Mouse (Mus musculus) mesoderm, embryonic 11.5 days (tissue): ENCODE measurements at regions not wholly inside any gene's neighbourhood (a gene's known extent, or its start where the extent isn't known, plus 50 kb on each side); places are given as distances from the start of the nearest gene placed in this dataset.
A peak's percentile ranks its signal among the peaks of the same experiment; 100 is the strongest.

ENCODE experiments used
- DNase-seq: peaks from one replicate; pipeline ENCODE4 v3.0.0-alpha.2; 2012; ENCODE audit warnings: low read depth, low spot score

DNA sequence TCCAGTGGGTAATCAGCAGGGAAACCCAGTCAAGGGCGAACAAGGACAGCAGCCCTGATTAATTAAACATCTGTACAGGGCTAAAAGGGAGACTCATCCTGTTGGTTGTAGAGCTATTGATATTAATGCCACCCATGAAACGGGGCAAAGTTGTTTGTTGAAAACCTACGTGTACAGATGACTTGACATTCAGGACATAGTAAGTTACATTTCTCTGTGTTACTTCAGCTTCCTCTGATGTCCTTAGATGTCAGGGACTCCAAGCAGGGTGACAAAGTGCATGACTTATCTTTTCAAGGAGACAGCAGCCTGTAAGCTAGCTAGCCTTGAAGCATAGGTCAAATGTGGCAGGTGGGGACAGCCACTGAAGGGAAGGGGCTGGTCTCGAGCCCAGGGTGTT is 390.5 kb downstream of the Ccdc171 start:
- DNase-seq, result no peak

GRCm38 (mm10) chr4:83917009-83917408 is 391.7 kb downstream of the Ccdc171 start:
- DNase-seq, result no peak

- DNase-seq, result peak; percentile 24
Observed at GRCm38 (mm10) chr4:83918093-83918492, 392.7 kb downstream of the Ccdc171 start.

GRCm38 (mm10) chr4:83919041-83919440 is 393.7 kb downstream of the Ccdc171 start:
- DNase-seq, result no peak

- no peak for DNase-seq
Observed at GRCm38 (mm10) chr4:83925118-83925842, 399.9 kb downstream of the Ccdc171 start.

DNA sequence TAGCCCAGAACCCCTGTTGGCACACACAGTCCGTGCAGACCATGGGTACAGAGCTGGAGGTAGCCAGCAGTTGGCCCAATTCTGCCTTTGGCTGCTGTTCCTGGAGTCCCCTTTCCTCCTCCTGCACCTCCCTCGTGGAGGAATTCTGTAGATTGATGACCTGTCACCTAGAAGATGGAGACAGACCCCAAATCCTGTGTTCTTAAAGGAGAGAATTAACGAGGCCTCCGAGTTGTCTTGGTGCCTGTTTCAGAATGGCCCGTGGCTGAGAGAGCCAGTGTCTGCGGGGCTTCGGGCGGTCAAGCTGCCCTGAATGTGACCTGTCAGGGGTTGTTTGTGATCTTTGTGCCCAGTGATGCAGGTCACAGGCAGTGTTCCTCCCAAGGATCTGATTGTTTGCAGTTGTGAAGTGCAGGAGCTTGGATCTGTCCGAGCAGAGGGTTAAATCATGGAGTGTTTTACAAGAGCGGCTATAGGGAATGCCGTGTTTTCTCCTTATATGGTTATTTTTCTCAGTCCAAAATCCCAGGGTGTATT is 400.9 kb downstream of the Ccdc171 start:
- no peak for DNase-seq

GRCm38 (mm10) chr4:83931897-83932654 is 406.7 kb downstream of the Ccdc171 start:
- no peak for DNase-seq

- DNase-seq, result no peak
Observed at GRCm38 (mm10) chr4:83941693-83942092, 416.3 kb downstream of the Ccdc171 start.

- no peak for DNase-seq
Observed at GRCm38 (mm10) chr4:83949612-83950011, 424.3 kb downstream of the Ccdc171 start.

- no peak for DNase-seq
Observed at GRCm38 (mm10) chr4:83950809-83951409, 425.6 kb downstream of the Ccdc171 start.

DNA sequence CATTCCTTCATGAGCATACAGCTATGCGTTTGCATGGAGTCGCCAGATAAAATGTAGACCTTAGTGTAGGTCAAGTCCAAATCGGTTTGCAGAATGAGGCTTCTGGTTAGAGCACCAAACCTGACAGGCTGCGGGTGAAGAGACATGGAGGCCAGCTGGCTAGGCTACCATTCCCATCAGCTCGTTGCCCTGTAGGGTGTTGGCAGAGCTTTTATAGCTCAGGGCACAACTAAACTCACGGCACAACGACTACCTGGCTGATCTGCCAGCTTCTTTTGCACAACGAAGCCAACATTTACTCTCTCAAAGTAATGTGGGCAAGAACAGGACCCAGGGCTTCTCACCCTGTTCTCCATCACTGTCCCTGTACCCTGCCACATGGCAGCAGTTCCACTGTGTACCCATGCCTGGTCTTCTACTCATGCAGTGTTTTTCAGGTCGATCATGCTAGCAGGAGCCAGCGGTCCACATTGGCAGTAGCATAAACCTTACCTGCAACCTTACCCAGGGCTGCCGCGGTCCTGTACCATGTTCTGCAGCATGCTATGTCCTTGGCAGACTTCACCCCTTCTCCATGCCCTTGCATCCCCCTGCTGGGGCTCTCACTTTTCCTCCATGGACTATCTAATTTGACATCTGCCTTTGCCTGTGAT is 431.0 kb downstream of the Ccdc171 start:
- no peak for DNase-seq

DNA sequence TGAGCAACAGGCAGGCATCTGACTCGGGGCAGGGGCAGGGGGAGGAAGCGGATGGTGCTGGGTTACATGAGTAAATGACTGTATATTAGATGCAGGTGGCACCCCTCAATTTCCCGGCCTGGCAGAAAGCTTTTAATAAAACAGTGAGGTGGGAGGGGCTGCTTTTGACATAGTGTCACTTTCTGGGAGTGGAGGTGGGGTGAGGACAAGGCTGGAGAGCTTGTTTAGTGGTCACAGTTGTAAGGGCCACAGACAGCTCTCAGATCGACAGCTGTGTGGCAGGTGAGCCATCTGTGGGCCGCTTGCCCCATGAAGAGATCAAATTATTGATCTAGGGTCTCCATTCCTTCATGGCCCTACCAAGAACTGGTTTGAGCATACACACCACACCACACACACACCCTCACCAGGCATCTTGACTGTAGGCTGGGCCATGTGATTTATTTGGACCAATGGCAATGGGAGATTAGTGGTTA is 431.9 kb downstream of the Ccdc171 start:
- no peak for DNase-seq

DNA sequence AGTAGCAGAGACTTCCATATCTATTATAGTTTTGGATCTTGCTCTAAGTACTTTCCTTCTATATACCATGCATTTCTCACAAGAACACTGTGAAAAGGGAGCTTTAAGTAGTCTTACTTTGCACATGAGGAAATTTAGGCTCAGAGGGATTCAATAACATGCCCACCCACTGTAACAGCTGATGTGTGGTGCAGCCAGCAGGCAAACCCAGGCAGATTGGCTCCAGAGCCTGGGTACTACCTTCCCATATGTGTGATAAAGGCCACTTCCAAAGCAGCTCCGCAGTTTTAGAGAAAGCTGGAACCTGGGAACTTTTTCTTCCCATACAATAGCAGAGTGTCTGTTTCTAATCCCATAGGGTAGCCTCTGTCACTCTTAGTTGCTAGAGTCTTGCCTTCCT is 441.6 kb downstream of the Ccdc171 start:
- no peak for DNase-seq

DNA sequence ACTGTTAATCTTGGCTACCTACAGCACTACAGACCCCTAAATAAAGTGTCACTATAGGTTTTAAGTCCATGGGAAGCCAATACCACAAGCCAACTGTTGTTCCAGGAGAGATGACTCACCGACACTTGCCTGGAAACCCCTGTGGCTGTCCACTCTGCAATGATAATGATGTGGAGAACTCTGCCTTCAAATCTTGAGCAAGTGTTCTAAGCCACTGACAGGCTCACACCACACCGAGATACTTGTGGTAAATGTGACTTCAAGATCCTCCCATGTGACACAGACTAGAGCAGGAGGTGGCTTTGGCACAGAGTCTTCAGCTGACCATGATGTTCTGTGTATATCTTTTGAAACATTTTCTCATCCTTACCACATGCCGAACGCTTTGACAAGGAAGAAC is 447.8 kb downstream of the Ccdc171 start:
- no peak for DNase-seq

DNA sequence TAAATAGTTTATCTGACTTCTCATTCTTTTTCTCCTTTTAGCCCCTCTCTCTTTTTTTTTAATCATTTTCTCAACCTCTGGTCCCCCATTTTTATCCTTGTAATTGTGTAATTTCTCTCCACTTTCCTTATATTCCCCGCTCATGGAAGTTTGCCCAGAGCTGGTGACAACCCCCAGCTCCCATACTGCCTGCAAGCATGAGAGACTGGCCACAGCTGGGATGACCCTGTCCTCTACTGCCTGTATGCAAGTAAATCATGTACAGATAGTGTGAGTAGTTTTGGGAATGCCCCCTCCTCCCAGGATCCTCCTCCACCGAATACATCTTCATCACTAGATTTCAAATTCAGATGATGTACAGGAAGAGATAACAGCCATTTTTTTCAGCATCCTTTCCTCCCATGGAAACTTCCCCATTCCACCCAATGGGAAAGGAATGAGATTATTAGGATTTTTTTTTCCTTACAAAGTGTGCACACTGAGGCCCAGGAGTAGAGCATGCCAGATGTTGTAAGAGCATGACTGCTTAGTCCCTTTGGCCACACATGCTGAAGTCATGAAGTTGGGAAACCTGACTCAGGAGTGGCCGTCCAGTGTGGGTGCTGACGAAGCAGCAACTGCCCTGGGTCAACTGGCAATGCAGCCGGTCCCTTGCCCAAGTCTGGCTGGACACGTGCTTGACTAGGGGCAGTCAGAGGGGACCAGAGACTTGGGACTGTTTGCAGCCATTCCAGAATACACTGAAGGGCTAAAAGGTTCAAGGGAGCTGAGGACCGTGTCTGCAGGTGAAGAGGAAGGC is 449.1 kb downstream of the Ccdc171 start:
- no peak for DNase-seq

DNA sequence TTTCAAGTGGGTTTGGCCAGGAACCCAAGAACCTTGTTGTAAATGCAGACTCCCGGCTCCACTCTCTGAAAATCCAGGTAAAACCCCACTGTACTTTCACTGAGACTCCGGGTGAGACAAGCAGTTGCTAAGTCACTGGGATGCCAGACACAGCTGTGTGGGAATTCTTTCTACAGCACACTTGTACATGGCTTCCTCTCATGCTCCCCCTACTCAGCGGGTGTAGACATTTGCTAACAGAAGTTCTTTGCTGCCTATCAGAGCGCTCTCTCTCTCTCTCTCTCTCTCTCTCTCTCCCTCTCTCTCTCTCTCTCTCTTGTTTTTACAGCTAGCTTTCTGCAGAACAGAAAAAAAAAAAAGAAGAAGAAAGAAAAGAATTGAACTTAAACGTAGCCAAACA is 450.2 kb downstream of the Ccdc171 start:
- no peak for DNase-seq

DNA sequence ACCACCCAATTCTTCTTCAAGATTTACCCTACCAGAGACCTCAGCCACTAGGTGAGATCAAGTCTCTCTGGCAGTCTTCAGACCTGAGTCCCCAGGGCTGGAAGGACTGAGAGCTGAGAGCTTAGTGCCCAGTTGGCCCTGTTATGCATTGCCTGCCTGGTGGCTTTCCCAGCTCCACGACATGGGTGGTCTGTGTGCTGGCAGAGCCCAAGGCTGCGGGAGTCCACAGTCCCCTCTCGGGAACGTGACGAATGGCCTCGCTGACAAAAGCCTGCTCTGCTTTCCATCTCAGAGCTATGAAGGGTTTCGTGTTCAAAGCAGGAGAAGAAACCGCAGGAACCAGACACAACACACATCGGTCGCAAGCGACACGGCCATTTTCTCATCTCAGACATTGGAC is 450.7 kb downstream of the Ccdc171 start:
- DNase-seq, result peak; percentile 72

DNA sequence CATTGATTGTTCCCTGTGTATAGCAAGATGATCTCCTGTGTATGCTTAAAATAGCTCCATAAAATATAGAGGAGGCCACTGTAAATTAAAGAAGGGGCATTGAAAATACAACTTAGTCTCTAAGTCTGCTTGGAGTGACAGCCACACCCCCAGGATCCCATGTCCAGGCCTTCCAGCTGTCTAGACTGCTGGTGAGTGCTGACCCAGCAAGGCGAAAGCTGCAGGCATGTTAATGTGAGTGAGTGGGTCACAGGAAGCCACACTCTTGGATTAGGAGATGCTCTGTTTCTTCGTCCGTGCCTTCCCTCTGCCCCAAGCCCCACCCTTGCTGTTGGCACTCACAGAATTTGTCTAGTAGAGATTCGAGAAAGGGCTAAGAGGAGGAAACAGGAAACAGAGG is 453.7 kb downstream of the Ccdc171 start:
- no peak for DNase-seq

GRCm38 (mm10) chr4:83984671-83985391 is 459.5 kb downstream of the Ccdc171 start:
- DNase-seq, result no peak

DNA sequence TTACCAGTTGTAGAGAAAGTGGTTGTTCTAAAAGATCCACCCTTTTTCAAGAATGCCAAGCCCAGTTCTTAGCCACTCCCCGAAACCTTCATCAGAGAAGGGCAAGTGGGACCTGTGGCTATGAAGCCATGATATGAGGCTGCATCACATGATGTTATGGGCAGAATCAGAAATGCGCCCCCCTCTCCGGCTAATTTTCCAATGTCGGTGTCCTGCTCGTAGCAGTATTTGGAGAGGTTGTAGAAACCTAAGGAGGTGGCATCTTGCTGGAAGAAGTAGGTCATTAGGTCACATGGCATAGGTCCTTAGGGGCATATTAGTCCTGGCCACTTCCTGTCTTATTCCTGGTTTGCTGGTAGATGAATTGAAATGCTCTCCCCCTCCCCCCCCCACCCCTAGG is 460.1 kb downstream of the Ccdc171 start:
- no peak for DNase-seq
